Mouse (Mus musculus) midbrain, embryonic 12.5 days (tissue): ENCODE measurements around the gene Fkbp4. TPM values are rescaled to one million over a fixed set of nuclear protein-coding genes. Genes with fewer than 3 reads are reported as not detected.

ENCODE experiments used
- ATAC-seq: fragments of 200-750 bp; cut with Nextera tagmentation; 2 replicates; pipeline ENCODE4 v1.8.0; 2017; ENCODE audit warnings: low read depth, moderate TSS enrichment, moderate library complexity; ENCODE audit not compliant: low FRiP score
- H3K27ac ChIP-seq: fragments of 300-500 bp; sonication (generic); replicated peaks from 2 replicates; pipeline ENCODE4 v1.5.1; 2016; ENCODE audit warnings: mild to moderate bottlenecking
- H3K27me3 ChIP-seq: fragments of 300-500 bp; sonication (generic); 2 replicates; pipeline ENCODE4 v1.6.1; 2016; ENCODE audit warnings: mild to moderate bottlenecking
- H3K36me3 ChIP-seq: fragments of 300-500 bp; sonication (generic); 2 replicates; pipeline ENCODE4 v1.6.1; 2016
- H3K4me1 ChIP-seq: fragments of 300-500 bp; sonication (generic); 2 replicates; pipeline ENCODE4 v1.6.1; 2016
- H3K4me2 ChIP-seq: fragments of 300-500 bp; sonication (generic); replicated peaks from 2 replicates; pipeline ENCODE4 v1.6.1; 2016; ENCODE audit warnings: mild to moderate bottlenecking, moderate library complexity
- H3K4me3 ChIP-seq: fragments of 300-500 bp; sonication (generic); 2 replicates; pipeline ENCODE4 v1.5.1; 2016; ENCODE audit warnings: mild to moderate bottlenecking
- H3K9ac ChIP-seq: fragments of 300-500 bp; sonication (generic); replicated peaks from 2 replicates; pipeline ENCODE4 v1.6.1; 2016; ENCODE audit warnings: mild to moderate bottlenecking, moderate library complexity
- H3K9me3 ChIP-seq: fragments of 300-500 bp; sonication (generic); 2 replicates; pipeline ENCODE4 v1.6.1; 2016; ENCODE audit warnings: mild to moderate bottlenecking
- WGBS: fragments of 180-500 bp; shearing (Covaris S2); methylation state at CpG from one replicate; pipeline ENCODE4 v1.1.7; 2016; 5-methylcytosine and 5-hydroxymethylcytosine counted together
- polyA plus RNA-seq: library from polyadenylated mRNA; unstranded; fragments of >200 nt; fragmentation: Nextera tagmentation; extraction: Ambion mirVana; gene quantifications from 2 replicates; pipeline ENCODE4 v1.2.1, GENCODE M21; 2016

Gene Fkbp4
- 496 and 515 TPM in 2 replicates for polyA plus RNA-seq

DNA sequence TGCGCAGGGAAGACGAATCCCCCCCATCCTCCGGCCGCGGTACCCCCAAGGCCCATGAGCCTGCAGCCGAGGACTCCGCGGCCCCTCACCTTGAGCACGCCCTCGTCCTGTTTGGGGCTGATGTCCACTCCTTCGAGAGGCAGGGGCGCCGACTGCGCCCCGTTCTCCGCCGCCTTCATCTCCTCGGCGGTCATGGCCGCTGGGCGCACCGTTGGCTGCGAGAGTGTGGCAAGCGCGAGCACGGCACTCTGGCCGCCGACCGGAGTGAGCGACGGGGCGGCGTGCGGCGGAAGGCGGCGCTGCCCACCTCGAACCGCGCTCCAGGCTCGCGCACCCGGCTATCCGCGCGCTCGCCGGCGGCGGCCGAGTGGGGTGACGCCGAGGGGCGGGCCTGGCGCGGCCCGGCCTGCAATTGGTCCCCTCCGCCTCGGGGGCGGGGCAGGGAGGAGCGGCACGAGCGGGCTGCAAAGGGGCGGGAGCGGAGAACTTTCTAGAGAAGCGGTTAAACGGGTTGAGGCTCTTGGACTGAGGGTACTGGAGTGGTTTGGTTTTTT, at the start of gene Fkbp4:
TSS of gene Fkbp4 (minus strand) at position 361 of the 554 bp plus-strand sequence.
- peak; percentile 92 for ATAC-seq
- peak within 1 kb of the TSS; percentile 71 for H3K4me2 ChIP-seq
- H3K27ac ChIP-seq: peak within 1 kb of the TSS; percentile 94
- WGBS: under 1% methylated on average over 63 of the region's 67 CpGs
- peak within 1 kb of the TSS; percentile 92 for H3K9ac ChIP-seq
- peaks cover 31% of the 10 kb centered on the region for H3K36me3 ChIP-seq
- H3K27me3 ChIP-seq: peaks cover 9% of the 10 kb centered on the region; the same call in 1 of the 2 replicates
- no peaks in the 10 kb centered on the region for H3K9me3 ChIP-seq
- H3K4me3 ChIP-seq: peak within 1 kb of the TSS; percentile 96
- H3K4me1 ChIP-seq: peaks cover 16% of the 10 kb centered on the region

DNA sequence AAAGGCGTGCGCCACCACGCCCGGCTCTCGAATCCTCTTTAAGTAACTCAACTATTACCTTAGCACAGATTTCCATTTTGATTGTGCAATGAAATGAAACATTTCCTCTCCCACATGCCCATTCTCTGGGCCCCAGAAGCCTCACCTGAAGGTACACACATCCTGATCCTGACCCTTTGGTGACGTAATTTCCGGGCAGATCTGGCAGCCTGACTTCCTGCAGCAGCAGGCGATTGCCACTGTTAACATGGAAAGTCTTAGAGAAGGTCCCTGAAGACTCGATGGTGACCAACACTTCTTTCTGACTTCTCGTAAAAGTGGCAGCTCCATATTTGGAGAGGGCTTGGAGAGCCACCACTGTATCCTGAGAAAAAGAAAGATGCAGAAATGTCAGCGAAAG, 49.3 kb upstream of the Fkbp4 start:
- no peaks in the 10 kb centered on the region for H3K27me3 ChIP-seq
- H3K4me3 ChIP-seq: no peak overlapping the region
- no peak overlapping the region for H3K27ac ChIP-seq
- no peak overlapping the region for H3K4me2 ChIP-seq
- H3K9me3 ChIP-seq: no peaks in the 10 kb centered on the region
- no peak overlapping the region for H3K9ac ChIP-seq
- no peaks in the 10 kb centered on the region for H3K4me1 ChIP-seq
- no peaks in the 10 kb centered on the region for H3K36me3 ChIP-seq
- whole genome bisulfite sequencing: 94% methylated on average over 11 of the region's 11 CpGs
- no peak for ATAC-seq

GRCm38 (mm10) chr6:128479463-128480454, 41.3 kb upstream of the Fkbp4 start:
- no peak overlapping the region for H3K9ac ChIP-seq

GRCm38 (mm10) chr6:128477495-128477894, 39.0 kb upstream of the Fkbp4 start:
- Histone ChIP-seq H3K9me3 (no peaks in the 10 kb centered on the region), H3K4me1 (peaks cover 4% of the 10 kb centered on the region; the same call in 1 of the 2 replicates), H3K4me2 (no peak overlapping the region), H3K36me3 (no peaks in the 10 kb centered on the region), H3K4me3 (no peak overlapping the region), H3K27ac (no peak overlapping the region), H3K27me3 (no peaks in the 10 kb centered on the region), H3K9ac (no peak overlapping the region)
- WGBS: 4% methylated on average over 4 of the region's 4 CpGs
- no peak for ATAC-seq

More at GRCm38 (mm10) chr6:128479463-128480454, 41.3 kb upstream of the Fkbp4 start:
- Histone ChIP-seq H3K4me2 (peak overlapping the region; percentile 36), H3K4me3 (no peak overlapping the region), H3K36me3 (no peaks in the 10 kb centered on the region), H3K4me1 (peaks cover 4% of the 10 kb centered on the region; the same call in 1 of the 2 replicates), H3K27ac (no peak overlapping the region), H3K9me3 (no peaks in the 10 kb centered on the region), H3K27me3 (no peaks in the 10 kb centered on the region)
- peak; percentile 84 for ATAC-seq
- WGBS: 26% methylated on average over 26 of the region's 26 CpGs

DNA sequence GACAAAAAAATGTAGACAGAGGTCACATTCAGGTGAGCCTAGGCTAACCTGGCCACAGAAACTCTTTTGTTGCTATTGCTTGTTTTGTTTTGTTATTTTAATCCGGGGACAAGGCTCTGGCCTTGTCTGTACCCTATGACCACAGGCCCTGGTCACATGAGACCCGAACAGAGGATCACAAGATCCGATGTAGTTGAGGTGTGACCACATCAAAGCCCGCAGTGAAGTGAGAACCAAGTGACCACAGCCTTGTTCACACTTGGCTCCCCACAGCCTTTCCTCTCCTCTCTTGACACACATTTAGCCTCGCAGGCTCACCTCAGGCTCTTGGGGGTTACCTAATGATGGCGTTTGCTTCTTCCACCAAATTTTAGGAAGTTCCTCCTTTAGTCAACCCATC, 35.6 kb upstream of the Fkbp4 start:
- ATAC-seq: no peak
- no peak overlapping the region for H3K9ac ChIP-seq
- no peak overlapping the region for H3K27ac ChIP-seq
- WGBS: 92% methylated on average over 6 of the region's 6 CpGs
- H3K4me1 ChIP-seq: no peaks in the 10 kb centered on the region
- H3K36me3 ChIP-seq: no peaks in the 10 kb centered on the region
- H3K4me2 ChIP-seq: no peak overlapping the region
- no peaks in the 10 kb centered on the region for H3K27me3 ChIP-seq
- no peak overlapping the region for H3K4me3 ChIP-seq
- no peaks in the 10 kb centered on the region for H3K9me3 ChIP-seq

GRCm38 (mm10) chr6:128469451-128469850, 31.0 kb upstream of the Fkbp4 start:
- H3K4me3 ChIP-seq: no peak overlapping the region
- WGBS: 13% methylated on average over 7 of the region's 12 CpGs
- H3K4me1 ChIP-seq: peaks cover 7% of the 10 kb centered on the region; the same call in 1 of the 2 replicates
- H3K36me3 ChIP-seq: no peaks in the 10 kb centered on the region
- H3K9ac ChIP-seq: no peak overlapping the region
- H3K4me2 ChIP-seq: no peak overlapping the region
- no peaks in the 10 kb centered on the region for H3K9me3 ChIP-seq
- no peak for ATAC-seq
- H3K27ac ChIP-seq: no peak overlapping the region
- H3K27me3 ChIP-seq: no peaks in the 10 kb centered on the region

DNA sequence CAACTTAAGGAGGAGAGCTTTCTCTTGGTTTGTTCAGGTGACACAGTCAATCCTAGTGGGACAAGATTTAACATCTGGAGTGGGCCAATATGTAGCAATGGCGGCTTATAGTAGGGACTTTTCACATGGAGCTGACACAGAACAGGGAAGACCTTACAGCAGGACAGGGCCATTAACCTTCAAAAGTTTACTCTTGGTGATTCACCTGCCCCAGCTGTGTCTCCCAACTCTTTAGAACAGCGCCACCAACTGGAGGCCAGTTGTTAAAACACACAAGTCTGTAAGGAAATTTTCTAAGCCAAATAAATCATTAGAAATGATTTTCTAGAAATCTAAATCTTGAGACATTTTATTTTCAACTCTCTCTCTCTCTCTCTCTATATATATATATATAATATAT, 28.8 kb upstream of the Fkbp4 start:
- H3K27ac ChIP-seq: no peak overlapping the region
- H3K4me3 ChIP-seq: no peak overlapping the region
- 42% methylated on average over 2 of the region's 2 CpGs for WGBS
- no peak overlapping the region for H3K9ac ChIP-seq
- no peaks in the 10 kb centered on the region for H3K27me3 ChIP-seq
- H3K4me2 ChIP-seq: no peak overlapping the region
- no peaks in the 10 kb centered on the region for H3K36me3 ChIP-seq
- H3K4me1 ChIP-seq: peaks cover 7% of the 10 kb centered on the region; the same call in 1 of the 2 replicates
- ATAC-seq: no peak
- H3K9me3 ChIP-seq: no peaks in the 10 kb centered on the region

DNA sequence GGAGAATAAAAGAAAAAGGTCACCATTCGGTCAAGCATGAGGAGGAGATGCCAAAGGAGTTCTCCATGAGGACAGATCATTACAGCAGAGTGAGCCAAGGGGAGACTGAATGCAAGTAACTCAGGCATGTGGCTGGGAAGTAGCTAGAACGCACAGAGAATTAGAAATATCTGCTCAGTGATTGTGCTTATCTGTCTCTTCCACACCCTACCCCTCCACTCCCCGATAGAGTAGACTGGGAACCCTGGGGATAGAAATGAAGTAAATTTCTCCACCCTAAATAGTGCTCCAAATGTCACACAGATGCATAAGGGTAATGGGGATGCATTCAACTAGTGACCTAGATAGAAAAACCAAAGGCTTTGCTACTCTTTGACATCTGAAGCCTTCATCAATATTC, 28.1 kb upstream of the Fkbp4 start:
- Histone ChIP-seq H3K9me3 (no peaks in the 10 kb centered on the region), H3K27ac (no peak overlapping the region), H3K27me3 (no peaks in the 10 kb centered on the region), H3K4me1 (peaks cover 7% of the 10 kb centered on the region; the same call in 1 of the 2 replicates), H3K36me3 (no peaks in the 10 kb centered on the region), H3K4me3 (no peak overlapping the region), H3K4me2 (no peak overlapping the region), H3K9ac (no peak overlapping the region)
- ATAC-seq: no peak
- 62% methylated on average over 3 of the region's 3 CpGs for WGBS

DNA sequence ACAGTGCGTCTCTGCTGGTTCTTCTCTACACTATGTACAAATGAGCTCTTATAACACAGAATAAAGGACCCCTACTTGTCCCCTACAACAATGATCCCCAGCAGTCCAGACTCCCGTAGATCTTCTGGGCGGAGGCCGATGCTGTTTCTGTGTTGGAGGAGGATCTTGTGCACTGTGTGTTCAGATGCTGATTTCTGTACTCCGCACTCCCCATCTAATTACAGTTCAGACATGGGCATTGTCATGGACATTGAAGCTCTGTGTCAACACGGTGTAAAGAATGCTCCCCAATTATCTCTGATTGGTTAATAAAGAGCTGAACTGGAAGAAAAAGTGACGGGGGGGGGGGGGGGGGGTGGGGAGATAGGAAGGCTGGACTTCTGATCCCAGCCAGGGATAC, 27.6 kb upstream of the Fkbp4 start:
- H3K9me3 ChIP-seq: no peaks in the 10 kb centered on the region
- H3K27me3 ChIP-seq: no peaks in the 10 kb centered on the region
- WGBS: 44% methylated on average over 7 of the region's 7 CpGs
- no peak for ATAC-seq
- no peak overlapping the region for H3K9ac ChIP-seq
- no peaks in the 10 kb centered on the region for H3K36me3 ChIP-seq
- H3K4me1 ChIP-seq: peaks cover 7% of the 10 kb centered on the region; the same call in 1 of the 2 replicates
- H3K4me3 ChIP-seq: no peak overlapping the region
- H3K4me2 ChIP-seq: no peak overlapping the region
- no peak overlapping the region for H3K27ac ChIP-seq

GRCm38 (mm10) chr6:128464996-128465395, 26.5 kb upstream of the Fkbp4 start:
- no peak overlapping the region for H3K27ac ChIP-seq
- H3K9ac ChIP-seq: no peak overlapping the region
- no peak for ATAC-seq
- no peaks in the 10 kb centered on the region for H3K36me3 ChIP-seq
- peaks cover 7% of the 10 kb centered on the region; the same call in 1 of the 2 replicates for H3K4me1 ChIP-seq
- no peak overlapping the region for H3K4me3 ChIP-seq
- WGBS: 86% methylated on average over 4 of the region's 4 CpGs
- H3K4me2 ChIP-seq: no peak overlapping the region
- H3K9me3 ChIP-seq: no peaks in the 10 kb centered on the region
- H3K27me3 ChIP-seq: no peaks in the 10 kb centered on the region

- Histone ChIP-seq H3K9ac (no peak overlapping the region), H3K27me3 (no peaks in the 10 kb centered on the region), H3K9me3 (no peaks in the 10 kb centered on the region), H3K4me2 (no peak overlapping the region), H3K27ac (no peak overlapping the region), H3K4me3 (no peak overlapping the region), H3K4me1 (peaks cover 7% of the 10 kb centered on the region; the same call in 1 of the 2 replicates), H3K36me3 (no peaks in the 10 kb centered on the region)
- no peak for ATAC-seq
Measured at GRCm38 (mm10) chr6:128461606-128462005, 23.1 kb upstream of the Fkbp4 start.
